Mouse (Mus musculus): Measurements from ENCODE around the gene Nme9. TPM values are rescaled to one million over a fixed set of nuclear protein-coding genes. Genes with fewer than 3 reads are reported as not detected.

The Nme9 gene
- polyA plus RNA-seq, 1 experiment = 0.56 TPM

DNA sequence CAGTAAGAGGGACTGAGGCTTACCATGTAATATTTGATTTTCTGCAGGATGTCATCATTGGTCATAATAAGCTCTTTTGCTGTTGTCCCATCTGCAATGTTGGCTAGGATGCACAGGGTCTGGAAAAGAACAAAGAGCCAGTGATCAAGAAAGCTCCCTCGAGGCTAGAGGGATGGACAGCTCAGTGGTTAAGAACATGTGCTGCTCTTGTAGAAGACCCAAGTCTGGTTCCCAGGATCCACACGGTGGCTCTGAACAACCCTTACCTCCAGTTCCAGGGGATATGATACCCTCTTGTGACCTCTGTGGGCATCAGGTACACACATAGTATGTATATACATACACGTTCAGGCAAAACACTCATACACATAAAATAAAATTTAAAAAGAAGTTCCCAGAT, 36.6 kb downstream of the Nme9 start:
- no peak for TF ChIP-seq POLR2A (IDR thresholded peaks at IDR 0.05; ENCODE audit: extremely low read depth, insufficient read depth, low read length)
- Histone ChIP-seq H3K4me1 (ENCODE audit: control insufficient read depth, insufficient read depth, low read length) (no peaks in the 10 kb centered on the region), H3K27ac (ENCODE audit: insufficient read depth, low read length) (no peak overlapping the region), H3K4me3 (ENCODE audit: insufficient read depth, low read length) (no peak overlapping the region)

- Histone ChIP-seq H3K4me1 (ENCODE audit: control insufficient read depth, insufficient read depth, low read length) (no peaks in the 10 kb centered on the region), H3K4me3 (ENCODE audit: insufficient read depth, low read length) (no peak overlapping the region), H3K27ac (ENCODE audit: insufficient read depth, low read length) (no peak overlapping the region)
- no peak for TF ChIP-seq CTCF (IDR thresholded peaks at IDR 0.05; ENCODE audit: extremely low read depth, insufficient read depth, low read length)
- TF ChIP-seq POLR2A (IDR thresholded peaks at IDR 0.05; ENCODE audit: extremely low read depth, insufficient read depth, low read length) = no peak
These were observed 39.8 kb downstream of the Nme9 start for GRCm38 (mm10) chr9:99491050-99491449.

DNA sequence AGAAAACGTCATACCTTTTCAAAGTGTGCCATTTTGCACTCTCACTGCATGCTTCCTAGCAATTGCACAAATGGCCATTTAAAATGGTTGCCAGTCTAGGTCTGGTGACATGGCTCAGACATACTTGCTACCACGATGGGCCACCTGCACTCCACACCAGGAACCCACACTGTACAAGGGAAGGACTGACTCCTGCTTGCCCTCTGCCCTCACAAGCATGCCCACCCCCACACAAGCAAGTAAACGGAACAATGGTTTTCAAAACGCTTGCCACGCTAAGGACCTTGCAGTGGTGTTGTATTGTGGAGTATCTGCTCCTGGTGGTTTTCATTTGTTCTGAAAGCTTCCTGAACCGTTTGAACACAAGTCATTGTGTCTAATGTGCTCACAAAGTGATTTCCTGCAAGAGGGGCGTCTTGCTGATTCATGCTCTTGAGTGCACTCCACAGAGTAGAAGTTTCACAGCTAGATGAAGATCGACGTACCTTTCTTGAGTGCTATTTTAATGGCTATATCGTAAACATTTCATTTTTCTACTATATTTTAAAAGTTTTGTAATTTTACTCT, 41.4 kb downstream of the Nme9 start:
- TF ChIP-seq CTCF (IDR thresholded peaks at IDR 0.05; ENCODE audit: extremely low read depth, insufficient read depth, low read length) = no peak
- no peak for TF ChIP-seq POLR2A (IDR thresholded peaks at IDR 0.05; ENCODE audit: extremely low read depth, insufficient read depth, low read length)
- H3K4me1 ChIP-seq (ENCODE audit: control insufficient read depth, insufficient read depth, low read length) = no peaks in the 10 kb centered on the region
- no peak overlapping the region for H3K4me3 ChIP-seq (ENCODE audit: insufficient read depth, low read length)

DNA sequence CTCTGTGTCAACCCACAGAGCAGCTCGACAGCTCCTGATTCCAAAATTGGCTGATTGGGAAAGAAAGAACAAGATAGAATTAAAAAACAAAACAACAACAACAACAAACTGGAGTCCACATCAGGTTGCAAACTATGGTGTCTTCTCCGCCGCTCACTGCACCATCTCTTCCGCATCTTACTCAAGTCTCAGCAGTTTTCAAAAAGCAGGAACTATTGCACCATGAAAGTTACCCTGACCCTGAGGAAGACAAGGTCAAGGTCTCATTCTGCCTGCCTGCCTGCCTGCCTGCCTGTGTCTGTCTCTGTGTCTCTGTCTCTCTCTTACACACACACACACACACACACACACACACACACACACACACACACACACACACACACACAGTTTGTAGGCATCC, 48.1 kb downstream of the Nme9 start:
- Histone ChIP-seq H3K4me1 (ENCODE audit: control insufficient read depth, insufficient read depth, low read length) (no peaks in the 10 kb centered on the region), H3K27ac (ENCODE audit: insufficient read depth, low read length) (no peak overlapping the region), H3K4me3 (ENCODE audit: insufficient read depth, low read length) (no peak overlapping the region)
- TF ChIP-seq POLR2A (IDR thresholded peaks at IDR 0.05; ENCODE audit: extremely low read depth, insufficient read depth, low read length) (no peak), CTCF (IDR thresholded peaks at IDR 0.05; ENCODE audit: extremely low read depth, insufficient read depth, low read length) (no peak)

More for the DNA sequence above, 41.4 kb downstream of the Nme9 start:
- H3K27ac ChIP-seq (ENCODE audit: insufficient read depth, low read length) = no peak overlapping the region

DNA sequence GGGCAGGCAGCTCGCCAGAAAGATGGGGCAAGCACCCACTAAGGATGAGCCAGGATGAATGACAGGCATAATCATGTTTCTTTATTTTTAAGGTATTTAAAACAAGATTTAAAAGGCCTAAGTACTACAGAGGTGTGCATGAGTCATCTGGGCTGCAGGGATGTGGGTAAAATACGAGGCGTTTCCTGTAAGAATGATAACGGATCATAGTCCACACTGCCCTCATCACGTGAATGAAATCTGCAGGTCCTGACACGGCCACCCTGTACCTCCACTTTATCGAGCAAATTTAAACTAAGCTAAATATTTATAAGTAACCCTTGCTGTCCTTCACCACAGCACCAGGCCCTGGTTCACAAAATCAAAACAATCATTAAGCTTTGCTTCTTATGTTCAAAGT, 54.6 kb downstream of the Nme9 start:
- Histone ChIP-seq H3K4me3 (ENCODE audit: insufficient read depth, low read length) (no peak overlapping the region), H3K27ac (ENCODE audit: insufficient read depth, low read length) (no peak overlapping the region), H3K4me1 (ENCODE audit: control insufficient read depth, insufficient read depth, low read length) (no peaks in the 10 kb centered on the region)
- TF ChIP-seq CTCF (IDR thresholded peaks at IDR 0.05; ENCODE audit: extremely low read depth, insufficient read depth, low read length) = no peak
- TF ChIP-seq POLR2A (IDR thresholded peaks at IDR 0.05; ENCODE audit: extremely low read depth, insufficient read depth, low read length) = no peak

Other genes starting within 250 kb of the Nme9 start
- not detected in 2 replicates for gene Faiml, start 214.2 kb upstream of the Nme9 start, polyA plus RNA-seq (2012; rRNA removed)
- 20.1 and 22.7 TPM in 2 replicates for gene Cep70, start 208.1 kb upstream of the Nme9 start, polyA plus RNA-seq (2012; rRNA removed)
- gene Esyt3, start 92.9 kb upstream of the Nme9 start, polyA plus RNA-seq (2012; rRNA removed) = 0.26 and 0.46 TPM in 2 replicates
- gene Mras, start 14.1 kb upstream of the Nme9 start, polyA plus RNA-seq (2012; rRNA removed) = 176 and 178 TPM in 2 replicates
- 50.5 and 51.3 TPM in 2 replicates for gene Armc8, start 117.4 kb downstream of the Nme9 start, polyA plus RNA-seq (2012; rRNA removed)
- 10.8 and 13.5 TPM in 2 replicates for gene Dbr1, start 124.3 kb downstream of the Nme9 start, polyA plus RNA-seq (2012; rRNA removed)
- gene A4gnt, start 161.0 kb downstream of the Nme9 start, polyA plus RNA-seq (2012; rRNA removed) = 0.11 and 0.17 TPM in 2 replicates
- 12.2 and 12.9 TPM in 2 replicates for gene Dzip1l, start 178.0 kb downstream of the Nme9 start, polyA plus RNA-seq (2012; rRNA removed)